Mouse (Mus musculus) stomach, embryonic 15.5 days (tissue): ENCODE results near the gene Gm49342. TPM values are rescaled to one million over a fixed set of nuclear protein-coding genes. Genes with fewer than 3 reads are reported as not detected.

Experiments used
- ATAC-seq: fragments of 200-750 bp; cut with Nextera tagmentation; 2 replicates; pipeline ENCODE4 v1.8.0; 2017; ENCODE audit warnings: low read depth, moderate number of reproducible peaks, moderate TSS enrichment; ENCODE audit not compliant: insufficient read depth, low FRiP score
- H3K27ac ChIP-seq: fragments of 300-500 bp; sonication (generic); 2 replicates; pipeline ENCODE4 v1.5.1; 2015; ENCODE audit warnings: mild to moderate bottlenecking, inconsistent platforms
- H3K27me3 ChIP-seq: fragments of 300-500 bp; sonication (generic); replicated peaks from 2 replicates; pipeline ENCODE4 v1.6.1; 2015; ENCODE audit warnings: inconsistent platforms
- H3K36me3 ChIP-seq: fragments of 300-500 bp; sonication (generic); 2 replicates; pipeline ENCODE4 v1.6.1; 2015; ENCODE audit warnings: inconsistent platforms
- H3K4me1 ChIP-seq: fragments of 300-500 bp; sonication (generic); 2 replicates; pipeline ENCODE4 v1.6.1; 2015; ENCODE audit warnings: inconsistent platforms
- H3K4me2 ChIP-seq: fragments of 300-500 bp; sonication (generic); 2 replicates; pipeline ENCODE4 v1.6.1; 2015; ENCODE audit warnings: mild to moderate bottlenecking, inconsistent platforms
- H3K4me3 ChIP-seq: fragments of 300-500 bp; sonication (generic); replicated peaks from 2 replicates; pipeline ENCODE4 v1.5.1; 2015; ENCODE audit warnings: inconsistent platforms
- H3K9ac ChIP-seq: fragments of 300-500 bp; sonication (generic); 2 replicates; pipeline ENCODE4 v1.6.1; 2015; ENCODE audit warnings: inconsistent platforms
- H3K9me3 ChIP-seq: fragments of 300-500 bp; sonication (generic); 2 replicates; pipeline ENCODE4 v1.6.1; 2016; ENCODE audit warnings: inconsistent platforms
- WGBS: fragments of 180-500 bp; shearing (Covaris S2); methylation state at CpG from one replicate; pipeline ENCODE4 v1.1.7; 2015; 5-methylcytosine and 5-hydroxymethylcytosine counted together
- polyA plus RNA-seq: library from polyadenylated mRNA; unstranded; fragments of >200 nt; fragmentation: Nextera tagmentation; extraction: Ambion mirVana; gene quantifications from 2 replicates; pipeline ENCODE4 v1.2.1, GENCODE M21; 2015

Gm49342 gene
- polyA plus RNA-seq, 1 experiment from 2014 or later, result not detected

DNA sequence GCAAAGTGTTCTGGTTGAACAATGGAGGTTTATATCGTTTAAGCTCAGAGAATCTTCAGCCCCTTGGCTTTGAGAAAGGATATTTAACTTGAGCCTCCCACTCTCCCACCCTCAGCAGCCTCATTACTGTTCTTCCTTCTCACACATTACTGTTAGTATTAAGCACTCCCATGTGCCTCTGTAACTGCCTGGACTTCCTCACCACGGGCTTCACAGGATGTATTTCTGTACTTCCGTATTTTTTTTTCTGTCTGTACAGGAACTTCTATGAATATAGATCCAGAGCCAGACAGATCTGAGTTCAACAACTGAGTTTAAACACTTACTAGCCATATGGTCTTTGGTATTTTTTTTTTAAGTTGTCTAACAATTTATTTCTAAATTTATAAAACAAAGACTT is 52.8 kb downstream of the Gm49342 start:
- no peaks in the 10 kb centered on the region for H3K9me3 ChIP-seq
- no peaks in the 10 kb centered on the region for H3K27me3 ChIP-seq
- no peak overlapping the region for H3K9ac ChIP-seq
- H3K4me3 ChIP-seq, result no peak overlapping the region
- 64% methylated on average over 3 of the region's 3 CpGs for WGBS
- H3K27ac ChIP-seq, result no peak overlapping the region
- H3K4me1 ChIP-seq, result no peaks in the 10 kb centered on the region
- no peaks in the 10 kb centered on the region for H3K36me3 ChIP-seq
- ATAC-seq, result no peak
- no peak overlapping the region for H3K4me2 ChIP-seq

GRCm38 (mm10) chr14:50997999-50998666 is 53.8 kb downstream of the Gm49342 start:
- no peak overlapping the region for H3K27ac ChIP-seq
- H3K4me3 ChIP-seq, result no peak overlapping the region
- H3K9me3 ChIP-seq, result no peaks in the 10 kb centered on the region
- no peak for ATAC-seq
- WGBS, result 61% methylated on average over 2 of the region's 2 CpGs
- H3K27me3 ChIP-seq, result no peaks in the 10 kb centered on the region
- H3K36me3 ChIP-seq, result no peaks in the 10 kb centered on the region
- H3K9ac ChIP-seq, result no peak overlapping the region
- no peak overlapping the region for H3K4me2 ChIP-seq
- H3K4me1 ChIP-seq, result no peaks in the 10 kb centered on the region

GRCm38 (mm10) chr14:51007152-51007801 is 63.0 kb downstream of the Gm49342 start, which contains the start of gene Rnase10:
Gene Rnase10 (plus strand): TSS chr14:51007751.
- Histone ChIP-seq H3K9ac (no peak within 1 kb of the TSS), H3K9me3 (no peaks in the 10 kb centered on the region), H3K4me1 (peaks cover 4% of the 10 kb centered on the region; the same call in 1 of the 2 replicates), H3K4me2 (peak within 1 kb of the TSS; percentile 24; the same call in 1 of the 2 replicates), H3K36me3 (no peaks in the 10 kb centered on the region), H3K4me3 (no peak within 1 kb of the TSS), H3K27me3 (no peaks in the 10 kb centered on the region), H3K27ac (peak within 1 kb of the TSS; percentile 89)
- WGBS, result 85% methylated on average over 8 of the region's 8 CpGs
- no peak for ATAC-seq

DNA sequence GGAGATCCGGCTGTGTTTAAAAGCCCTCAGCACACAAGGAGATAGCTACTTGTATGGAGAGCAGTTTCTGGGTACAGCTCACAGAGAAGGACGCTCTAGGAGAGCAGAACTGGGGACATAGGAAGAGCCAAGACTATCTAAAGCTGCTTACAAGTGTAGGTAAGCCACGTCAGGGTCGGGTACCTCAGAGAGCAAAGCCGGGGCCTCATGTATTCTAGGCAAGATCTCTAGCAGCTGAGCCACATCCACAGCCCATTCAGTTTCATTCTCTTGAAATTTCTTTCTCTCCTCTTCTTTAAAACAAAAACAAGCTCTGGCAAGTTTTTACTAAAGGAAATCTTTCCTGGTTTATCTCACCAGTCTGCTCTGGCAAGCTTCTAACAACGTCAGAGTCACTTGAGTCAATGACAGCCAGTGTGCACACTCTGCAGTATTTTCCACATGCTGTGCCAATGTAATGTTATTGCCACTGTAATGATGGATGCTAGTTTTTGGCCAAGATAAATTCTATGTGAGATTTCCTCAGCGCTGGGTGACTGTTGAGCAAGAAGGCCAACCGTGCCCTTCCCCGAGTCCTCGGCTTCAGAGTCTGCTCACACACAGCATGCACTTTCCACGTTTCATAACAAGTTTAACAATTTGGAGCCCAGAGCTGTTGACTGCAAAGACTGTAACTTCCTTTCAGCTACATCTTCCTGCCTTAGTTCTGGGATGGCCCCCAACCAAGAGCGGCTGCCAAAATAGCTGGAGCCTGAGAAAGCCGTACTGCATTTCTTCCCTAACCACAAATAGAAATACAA is 63.8 kb downstream of the Gm49342 start:
- H3K36me3 ChIP-seq, result no peaks in the 10 kb centered on the region
- H3K4me2 ChIP-seq, result peak overlapping the region; percentile 24; the same call in 1 of the 2 replicates
- no peaks in the 10 kb centered on the region for H3K27me3 ChIP-seq
- H3K4me3 ChIP-seq, result no peak overlapping the region
- WGBS, result 53% methylated on average over 13 of the region's 13 CpGs
- no peak overlapping the region for H3K9ac ChIP-seq
- H3K9me3 ChIP-seq, result no peaks in the 10 kb centered on the region
- peak; percentile 65 for ATAC-seq
- peaks cover 4% of the 10 kb centered on the region; the same call in 1 of the 2 replicates for H3K4me1 ChIP-seq
- peak overlapping the region; percentile 89 for H3K27ac ChIP-seq

DNA sequence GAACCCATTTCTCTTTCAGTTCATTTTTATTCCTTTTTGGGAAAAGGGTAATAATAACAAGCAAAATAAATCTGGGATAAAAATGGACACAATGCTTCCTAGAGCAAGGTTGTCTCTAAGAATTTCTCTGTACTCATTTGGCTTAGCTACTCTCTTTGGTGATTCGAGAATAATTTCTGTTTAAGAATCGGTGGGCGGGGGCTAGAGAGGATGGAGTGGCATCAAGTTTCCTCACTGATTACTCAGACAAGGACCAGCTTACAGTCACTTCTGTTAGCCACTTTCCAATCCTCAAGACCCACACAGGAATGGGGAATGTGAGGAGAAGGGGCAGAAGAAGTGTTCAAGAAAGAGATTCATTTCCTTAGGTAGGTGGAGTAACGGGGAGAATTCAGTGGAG is 64.5 kb downstream of the Gm49342 start:
- ATAC-seq, result no peak
- Histone ChIP-seq H3K27ac (peak overlapping the region; percentile 89), H3K9me3 (no peaks in the 10 kb centered on the region), H3K27me3 (no peaks in the 10 kb centered on the region), H3K4me2 (no peak overlapping the region), H3K4me1 (peaks cover 4% of the 10 kb centered on the region; the same call in 1 of the 2 replicates), H3K4me3 (no peak overlapping the region), H3K36me3 (no peaks in the 10 kb centered on the region), H3K9ac (no peak overlapping the region)
- WGBS, result 69% methylated on average over 4 of the region's 4 CpGs

GRCm38 (mm10) chr14:51009572-51009971 is 65.3 kb downstream of the Gm49342 start:
- no peaks in the 10 kb centered on the region for H3K9me3 ChIP-seq
- H3K36me3 ChIP-seq, result no peaks in the 10 kb centered on the region
- no peak overlapping the region for H3K4me2 ChIP-seq
- peak overlapping the region; percentile 89; the same call in 1 of the 2 replicates for H3K27ac ChIP-seq
- peaks cover 4% of the 10 kb centered on the region; the same call in 1 of the 2 replicates for H3K4me1 ChIP-seq
- H3K27me3 ChIP-seq, result no peaks in the 10 kb centered on the region
- H3K9ac ChIP-seq, result no peak overlapping the region
- no peak for ATAC-seq
- H3K4me3 ChIP-seq, result no peak overlapping the region
- 80% methylated on average over 6 of the region's 6 CpGs for WGBS

Other genes with a start within 250 kb of the Gm49342 start
- not detected in 2 replicates for gene Olfr748, start 237.1 kb upstream of the Gm49342 start, polyA plus RNA-seq
- not detected in 2 replicates for gene Olfr749, start 199.4 kb upstream of the Gm49342 start, polyA plus RNA-seq
- 59.9 and 65.2 TPM in 2 replicates for gene Ttc5, start 159.0 kb upstream of the Gm49342 start, polyA plus RNA-seq
- gene Ccnb1ip1, start 136.8 kb upstream of the Gm49342 start, polyA plus RNA-seq, result not detected in 2 replicates
- gene Parp2, start 136.7 kb upstream of the Gm49342 start, polyA plus RNA-seq, result 62.6 and 63.3 TPM in 2 replicates
- 6.4 and 7.3 TPM in 2 replicates for gene Tep1, start 74.0 kb upstream of the Gm49342 start, polyA plus RNA-seq
- 0.28 and 0.36 TPM in 2 replicates for gene Klhl33, start 47.0 kb upstream of the Gm49342 start, polyA plus RNA-seq
- 132 and 145 TPM in 2 replicates for gene Osgep, start 19.6 kb upstream of the Gm49342 start, polyA plus RNA-seq
- gene Apex1, start 19.5 kb upstream of the Gm49342 start, polyA plus RNA-seq, result 179 and 204 TPM in 2 replicates
- gene Pip4p1, start 13.7 kb upstream of the Gm49342 start, polyA plus RNA-seq, result 50.9 and 51.8 TPM in 2 replicates
- gene Pnp, start 13.4 kb upstream of the Gm49342 start, polyA plus RNA-seq, result 73.9 and 75.7 TPM in 2 replicates
- 1.4 and 1.7 TPM in 2 replicates for gene Pnp2, start 11.5 kb downstream of the Gm49342 start, polyA plus RNA-seq
- 0.28 TPM in 1 of 2 replicates, not detected in the other for gene Rnase10, start 63.2 kb downstream of the Gm49342 start, polyA plus RNA-seq
- not detected in 2 replicates for gene Rnase9, start 97.4 kb downstream of the Gm49342 start, polyA plus RNA-seq
- not detected in 2 replicates for gene Rnase11, start 105.6 kb downstream of the Gm49342 start, polyA plus RNA-seq
- gene Rnase12, start 113.1 kb downstream of the Gm49342 start, polyA plus RNA-seq, result 0.44 and 0.83 TPM in 2 replicates
- gene Olfr750, start 129.9 kb downstream of the Gm49342 start, polyA plus RNA-seq, result not detected in 2 replicates
- 152 and 176 TPM in 2 replicates for gene Rnase4, start 146.6 kb downstream of the Gm49342 start, polyA plus RNA-seq
- 44.8 and 50.6 TPM in 2 replicates for gene Ang, start 146.6 kb downstream of the Gm49342 start, polyA plus RNA-seq
- gene Eddm3b, start 169.9 kb downstream of the Gm49342 start, polyA plus RNA-seq, result not detected in 2 replicates
- gene Rnase6, start 179.4 kb downstream of the Gm49342 start, polyA plus RNA-seq, result 2.8 and 3.1 TPM in 2 replicates
- 57.6 and 62.8 TPM in 2 replicates for gene Rnase1, start 202.3 kb downstream of the Gm49342 start, polyA plus RNA-seq
- gene Rnase2b, start 217.7 kb downstream of the Gm49342 start, polyA plus RNA-seq, result not detected in 2 replicates